In the genomic region with DNA sequence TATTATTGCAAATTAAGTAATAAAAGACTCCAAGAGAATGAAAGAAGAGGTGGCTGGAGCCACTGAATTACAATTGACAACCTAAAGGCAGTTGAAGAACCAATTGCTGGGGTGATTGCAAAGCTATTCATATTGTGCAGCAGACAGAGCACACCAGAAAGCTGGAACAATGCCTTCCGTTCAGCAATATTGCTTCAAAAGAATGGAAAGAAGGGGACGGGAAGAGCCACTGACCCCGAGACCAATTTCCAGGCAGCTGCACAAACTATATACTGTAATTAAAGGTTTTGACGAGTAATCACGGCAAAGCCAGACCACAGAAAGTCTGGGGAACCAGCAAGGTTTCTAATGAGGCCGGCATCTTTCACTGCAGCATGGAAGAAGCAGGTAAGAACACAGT, we compare ENCODE assay signal across 17 mouse cellular contexts.
DNase-seq lines count a peak whose midpoint lies in the region; ATAC-seq and TF ChIP-seq lines count a peak whose summit lies in the region.
"Had no signal": no experiment of that assay in that cellular context is flagged by ENCODE, and none has a peak within 500 bp of the region (broad histone marks: within the 10 kb centered on the region; RNA-seq: fewer than 3 reads in every experiment).

No protein-coding gene starts in this region.

- H3K9me3 ChIP-seq in hindbrain, embryonic 11.5 days (ENCODE audit: control insufficient read depth, low read length) = no peaks in the 10 kb centered on the region
- no peaks in the 10 kb centered on the region for H3K9me3 ChIP-seq in midbrain, embryonic 11.5 days (ENCODE audit: control insufficient read depth, low read length)
- no peaks in the 10 kb centered on the region for H3K9me3 ChIP-seq in kidney, embryonic 14.5 days (ENCODE audit: control insufficient read depth, low read length)
- H3K9me3 ChIP-seq: heart, embryonic 15.5 days; lung, embryonic 15.5 days had no signal

- H3K27ac ChIP-seq in hindbrain, embryonic 11.5 days (ENCODE audit: low read depth, low read length) = no peak overlapping the region
- H3K27ac ChIP-seq in midbrain, embryonic 11.5 days (ENCODE audit: low read depth, low read length) = peak overlapping the region; percentile 44
- no peak overlapping the region for H3K27ac ChIP-seq in kidney, embryonic 14.5 days (ENCODE audit: low read depth, low read length)
- H3K27ac ChIP-seq: heart, embryonic 15.5 days; lung, embryonic 15.5 days had no signal

- H3K36me3 ChIP-seq in hindbrain, embryonic 11.5 days (ENCODE audit: control insufficient read depth, insufficient read depth, low read length) = no peaks in the 10 kb centered on the region
- no peaks in the 10 kb centered on the region for H3K36me3 ChIP-seq in midbrain, embryonic 11.5 days (ENCODE audit: control insufficient read depth, insufficient read depth, low read length)
- H3K36me3 ChIP-seq in kidney, embryonic 14.5 days (ENCODE audit: control insufficient read depth, insufficient read depth, low read length) = no peaks in the 10 kb centered on the region
- H3K36me3 ChIP-seq: heart, embryonic 15.5 days; lung, embryonic 15.5 days had no signal

- H3K9ac ChIP-seq in hindbrain, embryonic 11.5 days (ENCODE audit: low read depth, low read length) = no peak overlapping the region
- no peak overlapping the region for H3K9ac ChIP-seq in midbrain, embryonic 11.5 days (ENCODE audit: low read length)
- no peak overlapping the region for H3K9ac ChIP-seq in kidney, embryonic 14.5 days (ENCODE audit: low read depth, low read length)
- H3K9ac ChIP-seq: heart, embryonic 15.5 days; lung, embryonic 15.5 days had no signal

- peak; percentile 80 for DNase-seq in brain, embryonic 14.5 days (ENCODE audit: low read depth)
- DNase-seq in embryo, embryonic 10.5 days (ENCODE audit: low spot score) = peak; percentile 62
- DNase-seq in hindbrain, embryonic 11.5 days (ENCODE audit: low spot score) = peak; percentile 44
- peak; percentile 90 for DNase-seq in midbrain, embryonic 11.5 days (ENCODE audit: low spot score, missing footprints)
- no peak for DNase-seq in frontal cortex, postnatal 14 days (ENCODE audit: low spot score in 2 of 2)
- DNase-seq in kidney, postnatal 25 days = no peak
- DNase-seq in adrenal gland, postnatal 10 days = no peak
- DNase-seq: cerebellum, adult 8-10 months; kidney, postnatal 4 days; liver; spleen, adult 18-20 months; thymus, postnatal 4 days had no signal

- H3K27me3 ChIP-seq in hindbrain, embryonic 11.5 days (ENCODE audit: control insufficient read depth, insufficient read depth, low read length) = no peaks in the 10 kb centered on the region
- no peaks in the 10 kb centered on the region for H3K27me3 ChIP-seq in midbrain, embryonic 11.5 days (ENCODE audit: control insufficient read depth, insufficient read depth, low read length)
- H3K27me3 ChIP-seq in kidney, embryonic 14.5 days (ENCODE audit: control insufficient read depth, insufficient read depth, low read length) = no peaks in the 10 kb centered on the region
- H3K27me3 ChIP-seq: CH12.LX; heart, embryonic 15.5 days; lung, embryonic 15.5 days had no signal

- H3K4me2 ChIP-seq in hindbrain, embryonic 11.5 days (replicated peaks; ENCODE audit: low read depth, low read length) = no peak overlapping the region
- H3K4me2 ChIP-seq in midbrain, embryonic 11.5 days = peak overlapping the region; percentile 4; the same call in 1 of the 2 replicates
- no peak overlapping the region for H3K4me2 ChIP-seq in kidney, embryonic 14.5 days (replicated peaks; ENCODE audit: low read depth, low read length)
- H3K4me2 ChIP-seq: heart, embryonic 15.5 days; lung, embryonic 15.5 days had no signal

- 14% methylated on average over 6 of the region's 6 CpGs for WGBS in hindbrain, embryonic 11.5 days
- 14% methylated on average over 6 of the region's 6 CpGs for WGBS in midbrain, embryonic 11.5 days
- 66% methylated on average over 6 of the region's 6 CpGs for WGBS in kidney, embryonic 14.5 days

- peaks cover 1% of the 10 kb centered on the region; the same call in 1 of the 2 replicates for H3K4me1 ChIP-seq in hindbrain, embryonic 11.5 days (replicated peaks; ENCODE audit: control insufficient read depth, insufficient read depth, low read length)
- H3K4me1 ChIP-seq in midbrain, embryonic 11.5 days (ENCODE audit: control insufficient read depth, insufficient read depth, low read length) = peaks cover 15% of the 10 kb centered on the region
- H3K4me1 ChIP-seq in kidney, embryonic 14.5 days (ENCODE audit: control insufficient read depth, insufficient read depth, low read length) = no peaks in the 10 kb centered on the region; the same call in 1 of the 2 replicates
- H3K4me1 ChIP-seq: lung, embryonic 15.5 days had no signal

- no peak for TF ChIP-seq CTCF in brain, embryonic 14.5 days (IDR thresholded peaks at IDR 0.05; ENCODE audit: borderline replicate concordance, extremely low read depth, insufficient read depth, insufficient read length)

- peak; percentile 56; the same call in 1 of the 2 replicates for ATAC-seq in hindbrain, embryonic 11.5 days (ENCODE audit: low FRiP score)
- ATAC-seq in midbrain, embryonic 11.5 days (ENCODE audit: low FRiP score) = peak; percentile 33; the same call in 1 of the 2 replicates
- no peak for ATAC-seq in kidney, embryonic 14.5 days (ENCODE audit: low FRiP score, low TSS enrichment)
- ATAC-seq: inflammation-experienced regulatory T-cells, adult 6 months had no signal

- no peak for TF ChIP-seq POLR2A in brain, embryonic 14.5 days (IDR thresholded peaks at IDR 0.05; ENCODE audit: borderline replicate concordance, extremely low read depth, insufficient read depth, insufficient read length, poor library complexity, severe bottlenecking)

- no peak overlapping the region for H3K4me3 ChIP-seq in hindbrain, embryonic 11.5 days (ENCODE audit: low read depth, low read length)
- H3K4me3 ChIP-seq in midbrain, embryonic 11.5 days (ENCODE audit: low read depth, low read length) = no peak overlapping the region
- no peak overlapping the region for H3K4me3 ChIP-seq in kidney, embryonic 14.5 days (ENCODE audit: low read length)
- H3K4me3 ChIP-seq: heart, embryonic 15.5 days; lung, embryonic 15.5 days had no signal

Comparison
In these comparisons a context has a peak if more than half of its experiments do, and no peak if none do; other contexts are left out.
1. DNase-seq: peak in brain, embryonic 14.5 days (single experiment), embryo, embryonic 10.5 days (single experiment), hindbrain, embryonic 11.5 days (single experiment) and midbrain, embryonic 11.5 days (single experiment); none in frontal cortex, postnatal 14 days (0 of 2), kidney, postnatal 25 days (0 of 2) and adrenal gland, postnatal 10 days (single experiment).